Mouse (Mus musculus) layer of hippocampus, adult 9-11 months (tissue): ENCODE measurements at regions not wholly inside any gene's neighbourhood (a gene's known extent, or its start where the extent isn't known, plus 50 kb on each side); places are given as distances from the start of the nearest gene placed in this dataset.

Experiments
- DNase-seq: peaks from one replicate; pipeline ENCODE4 v3.0.0; 2022

DNA sequence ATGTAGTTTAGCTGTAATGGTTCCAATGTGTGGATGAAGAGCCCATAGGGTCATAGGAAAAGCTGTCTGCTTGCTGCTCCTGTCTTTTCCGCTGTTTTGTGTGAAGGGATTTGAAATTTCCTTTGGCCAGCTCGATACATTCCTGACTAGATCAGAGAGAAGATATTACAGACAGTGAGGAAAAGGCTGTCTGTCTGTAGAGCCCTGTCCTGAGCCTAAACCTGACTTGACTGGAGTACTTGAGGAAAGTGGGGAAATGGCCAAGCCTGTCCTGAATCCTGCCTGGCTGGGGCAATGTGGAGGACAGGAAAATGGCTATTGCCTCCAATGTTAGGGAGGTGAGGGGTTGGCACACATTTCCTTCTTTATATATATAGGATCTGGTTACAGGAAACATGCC, 601.0 kb upstream of the Nrp1 start:
- DNase-seq, result no peak

GRCm38 (mm10) chr8:127759906-127760305, 598.5 kb upstream of the Nrp1 start:
- DNase-seq, result peak; percentile 79

GRCm38 (mm10) chr8:127765199-127765598, 593.2 kb upstream of the Nrp1 start:
- no peak for DNase-seq

DNA sequence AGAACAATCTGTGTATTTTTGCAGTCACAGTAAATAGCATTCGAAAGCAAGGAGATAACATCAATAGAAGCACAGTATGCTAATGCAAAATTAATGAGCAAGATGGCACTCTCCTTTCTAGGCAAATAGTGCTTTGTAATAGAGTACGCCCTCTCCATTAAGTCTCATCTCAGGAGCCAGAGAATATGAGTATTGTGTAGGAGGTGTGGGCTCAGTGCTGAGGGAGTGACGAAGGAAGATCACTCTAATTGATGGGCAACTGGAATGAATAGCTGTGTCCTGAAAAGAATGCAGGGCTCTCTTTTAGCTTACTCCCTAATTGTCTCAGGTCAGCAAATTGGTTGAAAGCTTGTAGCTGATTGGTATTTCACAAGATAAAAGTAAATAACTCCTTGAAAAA, 590.1 kb upstream of the Nrp1 start:
- DNase-seq, result no peak

DNA sequence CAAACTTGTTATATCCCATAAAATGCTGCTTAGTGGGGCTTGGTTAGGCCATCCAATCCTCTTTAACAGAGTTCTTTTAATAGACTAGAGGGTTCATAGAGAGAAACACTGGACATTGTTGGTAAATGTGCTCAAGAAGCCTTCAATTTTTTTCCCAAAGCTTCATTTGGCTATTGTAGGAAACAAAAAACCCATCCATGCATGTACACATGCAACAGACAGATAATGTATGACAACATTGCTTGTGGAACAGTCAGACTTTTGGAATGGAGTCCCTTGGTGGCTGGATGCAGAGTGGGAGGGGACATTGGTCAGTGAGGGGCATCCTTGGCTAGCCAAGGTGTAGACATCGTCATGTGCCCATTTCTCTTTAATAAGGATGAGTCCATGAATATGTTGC, 588.8 kb upstream of the Nrp1 start:
- DNase-seq, result no peak

- no peak for DNase-seq
Observed at GRCm38 (mm10) chr8:127771781-127772180, 586.6 kb upstream of the Nrp1 start.

DNA sequence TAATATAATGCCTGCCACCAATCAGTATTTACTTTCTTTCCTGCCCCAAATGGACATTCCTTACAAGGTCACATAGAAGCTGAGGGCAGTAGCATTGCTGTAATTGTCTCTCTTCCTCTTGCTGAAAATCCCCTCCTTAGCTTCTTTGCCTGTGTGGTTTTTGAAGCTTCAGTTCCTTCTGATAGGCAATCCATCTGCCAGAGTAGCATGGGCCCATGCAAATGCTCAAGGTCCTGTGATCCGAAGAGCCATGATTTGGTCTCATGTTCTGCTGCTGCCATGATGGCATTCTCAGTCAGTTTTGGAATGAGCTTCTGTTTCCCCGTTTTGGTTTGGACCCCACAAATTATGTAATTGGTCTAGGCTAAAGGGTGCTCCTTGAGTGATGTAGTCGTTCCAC, 586.0 kb upstream of the Nrp1 start:
- DNase-seq, result no peak

DNA sequence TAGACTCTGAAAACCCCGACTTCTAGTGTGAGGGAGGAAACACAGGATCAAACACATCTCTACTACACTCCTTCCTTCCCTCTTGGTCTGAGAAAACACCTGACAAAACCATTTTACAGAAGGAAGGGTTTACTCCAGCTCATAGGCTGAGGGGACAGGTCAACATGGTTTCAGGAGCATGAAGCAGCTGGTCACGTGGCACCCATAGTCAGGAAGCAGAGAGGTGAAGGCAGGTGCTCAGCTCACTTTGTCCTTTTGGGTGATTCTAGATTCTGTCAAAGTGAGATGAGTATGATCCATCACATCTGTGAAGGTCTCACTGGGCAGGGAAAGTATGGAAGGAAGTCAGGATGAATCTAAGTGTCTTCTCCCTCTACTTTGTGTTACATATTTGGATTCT, 585.5 kb upstream of the Nrp1 start:
- no peak for DNase-seq

- peak; percentile 69 for DNase-seq
Observed at GRCm38 (mm10) chr8:127774642-127775041, 583.8 kb upstream of the Nrp1 start.

- no peak for DNase-seq
Observed at GRCm38 (mm10) chr8:127775160-127775559, 583.2 kb upstream of the Nrp1 start.

GRCm38 (mm10) chr8:127775747-127776146, 582.7 kb upstream of the Nrp1 start:
- DNase-seq, result no peak

DNA sequence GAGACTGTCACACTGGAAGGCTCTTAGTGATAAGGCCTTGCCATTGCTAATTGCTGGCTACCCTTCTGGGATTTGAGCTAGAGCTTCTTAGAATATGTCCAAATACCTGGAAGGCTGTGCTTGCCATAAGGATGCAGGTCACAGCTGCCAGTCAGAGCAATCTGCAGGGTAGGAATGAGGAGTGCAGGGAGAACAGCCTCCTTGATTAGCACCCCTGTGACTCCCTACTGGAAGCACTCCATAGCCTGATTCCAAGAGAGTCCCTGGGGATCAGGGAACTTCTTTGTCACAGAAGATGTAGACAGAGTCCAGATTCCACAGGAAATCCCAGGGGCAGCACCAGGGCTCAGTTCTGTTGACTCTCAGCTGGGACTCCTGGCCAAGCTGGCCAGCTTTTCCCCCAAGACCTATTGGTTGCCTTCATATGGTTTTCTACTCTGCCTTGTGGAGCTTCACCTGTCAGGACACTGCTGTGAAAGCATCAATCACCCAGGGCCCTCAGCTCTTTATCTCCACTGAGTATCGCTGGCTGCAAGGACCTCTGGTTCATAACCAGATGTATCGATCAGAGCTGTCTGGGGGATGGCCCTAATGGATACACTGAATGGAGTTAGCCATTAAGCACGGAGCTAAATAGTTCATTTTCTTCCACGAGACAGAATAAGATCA, 579.9 kb upstream of the Nrp1 start:
- DNase-seq, result no peak

GRCm38 (mm10) chr8:127779021-127779689, 579.2 kb upstream of the Nrp1 start:
- no peak for DNase-seq

DNA sequence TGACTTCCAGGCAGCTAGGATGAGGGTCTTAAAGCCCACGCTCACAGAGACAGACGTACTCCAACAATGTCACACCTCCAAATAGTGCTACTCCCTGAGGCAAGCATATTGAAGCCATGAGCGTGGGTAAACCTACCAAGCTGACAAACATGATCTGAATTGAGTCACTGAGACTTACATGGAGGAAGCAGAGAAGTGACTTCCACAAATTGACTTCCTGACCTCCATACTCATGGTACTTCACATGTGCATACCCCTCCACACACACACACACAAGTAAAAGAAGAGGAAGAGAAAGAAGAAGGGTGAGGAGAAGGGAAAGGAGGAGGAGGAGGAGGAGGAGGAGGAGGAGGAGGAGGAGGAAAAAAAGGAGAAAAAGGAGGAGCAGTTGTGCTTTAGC, 577.8 kb upstream of the Nrp1 start:
- no peak for DNase-seq

DNA sequence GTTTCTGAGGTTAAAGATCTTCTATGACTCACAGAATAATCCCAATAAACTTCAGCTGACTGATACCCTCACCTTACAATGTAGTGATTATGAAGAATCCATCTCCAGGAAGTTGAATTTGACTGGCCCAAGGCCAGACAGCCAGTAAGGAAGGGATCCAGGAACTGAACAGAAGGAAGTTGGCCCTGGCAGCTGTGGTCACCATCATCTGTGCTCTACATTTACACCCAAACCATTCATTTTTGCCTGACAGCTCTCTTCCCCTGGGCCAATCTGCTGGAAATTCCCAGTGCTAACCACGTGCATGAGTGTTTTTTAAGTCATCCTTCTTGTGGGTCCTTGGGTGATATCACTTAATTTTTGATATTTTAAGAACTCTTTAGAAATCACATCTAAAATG, 577.4 kb upstream of the Nrp1 start:
- DNase-seq, result no peak

DNA sequence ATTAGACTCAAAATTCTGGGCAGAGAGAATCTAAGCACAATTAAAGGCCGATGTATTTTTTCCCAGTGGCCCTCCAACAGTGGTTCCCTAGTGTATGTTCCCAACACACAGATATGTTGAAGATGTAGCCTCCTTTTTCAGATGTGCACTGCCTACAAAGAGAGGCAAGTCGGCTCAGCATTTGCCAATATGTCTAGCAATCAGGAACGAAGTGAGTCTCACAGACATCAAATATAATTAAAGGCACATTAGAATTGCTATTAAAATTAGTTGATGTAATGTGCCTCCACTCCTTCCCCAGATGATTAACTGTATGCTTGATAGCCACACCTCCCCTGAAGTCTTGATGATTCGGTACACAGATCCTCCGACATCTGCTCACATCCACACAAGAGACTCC, 565.8 kb upstream of the Nrp1 start:
- no peak for DNase-seq

DNA sequence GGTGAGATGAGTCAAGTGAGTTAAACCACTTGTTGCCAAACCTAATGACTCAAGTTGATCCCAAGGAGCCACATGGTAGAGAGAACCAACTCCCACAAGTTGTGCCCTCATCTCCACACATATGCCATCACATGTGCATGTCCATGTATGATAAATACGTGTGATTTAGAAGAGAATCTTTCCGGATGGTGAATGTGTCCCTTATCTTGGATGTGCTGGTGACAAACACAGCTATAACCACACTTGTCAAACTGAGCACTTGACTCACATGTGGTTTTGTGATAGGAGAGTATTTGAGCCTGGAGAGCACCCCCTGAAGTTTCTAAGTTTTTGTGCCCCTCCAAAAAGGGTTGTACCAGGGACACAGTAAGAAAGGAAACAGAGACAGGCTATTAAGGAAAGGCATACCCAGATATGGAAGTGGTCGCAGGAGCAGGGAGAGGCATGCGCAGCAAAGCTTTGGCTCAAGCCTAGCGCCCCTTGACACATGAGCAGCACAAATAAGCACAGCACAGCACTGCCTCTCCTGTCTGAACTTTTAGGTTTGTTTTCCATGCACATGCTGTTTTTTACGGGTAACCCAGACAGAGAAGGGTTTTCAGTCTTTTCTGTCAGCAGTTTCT, 558.4 kb upstream of the Nrp1 start:
- no peak for DNase-seq

DNA sequence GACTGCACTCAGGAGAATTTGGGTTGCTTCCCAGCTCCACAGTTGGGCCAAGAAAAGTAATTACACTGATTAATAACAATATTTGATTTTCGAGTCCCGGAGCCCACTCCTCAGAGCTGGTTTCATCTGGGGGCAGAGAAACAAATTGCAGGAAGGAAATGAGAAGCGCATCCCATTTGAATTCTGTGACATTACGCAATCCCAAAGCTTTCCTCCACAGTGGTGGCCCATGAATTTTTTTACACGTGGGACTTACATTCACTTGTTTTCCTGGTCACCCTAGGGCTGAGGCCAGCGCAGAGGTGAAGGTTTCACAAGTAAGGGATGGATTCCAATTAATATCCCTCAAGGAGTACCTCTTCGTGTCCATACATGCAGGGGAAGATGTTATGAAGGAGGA, 556.3 kb upstream of the Nrp1 start:
- no peak for DNase-seq

GRCm38 (mm10) chr8:127802661-127803333, 555.6 kb upstream of the Nrp1 start:
- DNase-seq, result no peak

DNA sequence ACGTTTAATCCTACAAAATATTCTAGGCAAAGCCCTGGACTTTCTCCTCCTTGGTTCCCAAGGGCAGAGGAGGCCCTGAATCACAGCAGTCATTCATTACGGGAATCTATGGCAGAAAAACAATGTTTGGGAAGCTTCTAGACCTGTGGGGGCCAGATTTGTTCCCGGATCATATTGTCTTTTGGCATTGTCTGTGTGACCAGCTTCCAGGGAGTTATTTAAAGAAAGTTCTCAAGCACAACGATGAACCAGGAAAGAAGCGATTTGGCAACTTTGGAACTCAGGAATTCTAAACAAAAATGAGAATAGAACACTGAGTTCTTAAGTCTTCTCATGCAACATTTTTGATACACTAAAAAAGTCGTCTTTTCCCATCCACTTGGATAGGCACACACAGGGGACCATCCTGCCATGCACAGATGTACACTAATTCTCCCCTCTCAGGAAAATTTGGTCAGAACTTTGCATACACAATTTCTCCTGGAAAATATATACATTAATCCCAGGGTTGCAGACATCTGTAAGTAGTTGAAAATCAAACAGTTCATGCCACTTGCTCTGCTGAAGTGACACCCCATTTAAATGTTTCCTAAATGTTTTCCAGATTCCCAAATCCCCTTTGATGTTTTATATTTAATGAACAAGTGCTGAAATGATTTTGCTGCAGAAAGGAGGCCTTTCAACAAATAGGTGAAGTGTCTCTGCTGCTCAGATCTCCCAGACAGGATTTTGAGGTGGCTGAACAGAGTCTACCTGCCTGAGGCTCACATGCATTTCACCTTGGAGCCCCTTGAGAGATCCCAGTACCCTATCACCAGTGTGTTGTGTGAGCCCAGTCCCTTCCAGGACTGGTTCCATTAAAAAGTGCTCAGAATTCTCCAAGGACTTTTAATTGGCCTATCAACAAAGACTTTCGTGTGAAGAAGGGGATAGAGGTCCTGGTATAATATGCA, 548.9 kb upstream of the Nrp1 start:
- peak; percentile 31 for DNase-seq

DNA sequence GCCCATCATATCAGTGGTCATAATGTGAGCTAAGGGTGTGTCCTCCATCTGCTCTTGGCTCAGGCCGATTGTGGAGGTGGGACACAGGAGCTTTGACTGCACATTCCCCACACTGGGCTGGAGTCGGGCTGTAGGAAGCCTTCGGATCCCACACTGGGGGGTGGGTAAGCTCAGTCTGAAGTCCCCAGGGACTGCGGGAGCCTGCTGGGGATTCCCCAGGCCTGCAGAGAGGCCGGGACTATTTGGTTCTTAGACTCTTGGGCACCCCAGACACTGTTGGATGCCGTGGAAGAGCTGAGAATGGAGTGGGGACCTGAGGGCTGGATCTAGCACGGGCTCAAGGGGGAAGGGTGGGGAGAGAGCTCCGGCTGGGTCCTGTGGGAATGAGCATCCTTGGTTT, 547.1 kb upstream of the Nrp1 start:
- no peak for DNase-seq

GRCm38 (mm10) chr8:127814785-127815523, 543.5 kb upstream of the Nrp1 start:
- no peak for DNase-seq
